ENCODE assay signal across 17 mouse cellular contexts in genomic region chr8:86035371-86035770, GRCm38 (mm10).
DNase-seq lines count a peak whose midpoint lies in the region; TF ChIP-seq lines count a peak whose summit lies in the region.
"Had no signal": no experiment of that assay in that cellular context is flagged by ENCODE, and none has a peak within 500 bp of the region (broad histone marks: within the 10 kb centered on the region; RNA-seq: fewer than 3 reads in every experiment).

No protein-coding gene starts in this region.

- intact Hi-C loops in gastrocnemius, postnatal 14 days (cut with DNase I; ENCODE audit: low total_unique reads), result loop anchor here (10.0 kb wide), 1 partner anchor 789 kb away; no protein-coding TSS in a partner anchor
- intact Hi-C loops in gastrocnemius, adult 2 months (cut with DNase I), result no loop called here

- H3K27ac ChIP-seq in gastrocnemius, adult 2 months, result peak overlapping the region; percentile 91

- DNase-seq in gastrocnemius, adult 18-20 months (ENCODE audit: low spot score), result peak; percentile 66
- no peak for DNase-seq in gastrocnemius, postnatal 14 days
- peak; percentile 71 for DNase-seq in gastrocnemius, adult 2 months
- no peak for DNase-seq in gastrocnemius, postnatal 4 days (ENCODE audit: low spot score in 2 of 2)
- peak; percentile 64 for DNase-seq in gastrocnemius, postnatal 25 days
- no peak for DNase-seq in gastrocnemius, postnatal 10 days
- DNase-seq in skeletal muscle tissue, adult 2 months (ENCODE audit: low read depth, low spot score), result peak; percentile 82
- DNase-seq in B cell, adult 2 months, result no peak
- DNase-seq: adrenal gland, adult 2 months; adrenal gland, adult 8-10 months; adrenal gland, postnatal 10 days; adrenal gland, postnatal 14 days; adrenal gland, postnatal 25 days; adrenal gland, postnatal 36 days; cerebellum, adult 11 months; cerebellum, adult 11-12 months; cerebellum, adult 18-20 months had no signal

- no peak overlapping the region for H3K4me3 ChIP-seq in gastrocnemius, adult 2 months

- TF ChIP-seq CTCF in gastrocnemius, adult 2 months (IDR thresholded peaks at IDR 0.05), result no peak

Comparison
In these comparisons a context has a peak if more than half of its experiments do, and no peak if none do; other contexts are left out.
1. DNase-seq: peak in gastrocnemius, adult 18-20 months (single experiment), gastrocnemius, adult 2 months (single experiment), gastrocnemius, postnatal 25 days (single experiment) and skeletal muscle tissue, adult 2 months (single experiment); none in gastrocnemius, postnatal 14 days (single experiment), gastrocnemius, postnatal 4 days (0 of 2), gastrocnemius, postnatal 10 days (single experiment) and B cell, adult 2 months (0 of 2).